Mouse (Mus musculus) thymus, adult 2 months (tissue): ENCODE results near the gene Samm50.

Experiments used
- CTCF ChIP-seq: fragments of 200-500 bp; IDR thresholded peaks from 2 replicates; pipeline ENCODE4 v1.5.1; 2012; ENCODE audit warnings: mild to moderate bottlenecking, control low read depth, low read length, moderate library complexity, borderline replicate concordance; ENCODE audit not compliant: control insufficient read depth, poor library complexity, insufficient read depth; ENCODE audit errors: extremely low read depth
- POLR2A ChIP-seq: fragments of 200-500 bp; IDR thresholded peaks from 2 replicates; pipeline ENCODE4 v1.6.1; 2012; ENCODE audit warnings: mild to moderate bottlenecking, low read length, control low read depth, moderate library complexity; ENCODE audit not compliant: control insufficient read depth, poor library complexity, insufficient read depth; ENCODE audit errors: extremely low read depth

- TF ChIP-seq CTCF = no peak
- no peak for TF ChIP-seq POLR2A
Observed at GRCm38 (mm10) chr15:84183967-84184366, 8.1 kb upstream of the Samm50 start.
